Mouse (Mus musculus) MEL (cell line): ENCODE results near the gene Gm15155. TPM values are rescaled to one million over a fixed set of nuclear protein-coding genes. Genes with fewer than 3 reads are reported as not detected.

Experiments used
- DNase-seq: peaks from one replicate; pipeline ENCODE4 v3.0.0; 2011; ENCODE audit warnings: low read depth, low spot score
- H3K27ac ChIP-seq: 2 replicates; pipeline ENCODE4 v1.5.1; 2012; ENCODE audit warnings: low read depth, mild to moderate bottlenecking, control low read depth, low read length, moderate library complexity; ENCODE audit not compliant: control insufficient read depth
- H3K27me3 ChIP-seq, 2 experiments: fragments of 150-350 bp in 1 of 2; sonication (generic) in 1 of 2; 2 replicates each; pipeline ENCODE4 v1.6.1; 2012; ENCODE audit warnings: low read length in 2 of 2, mild to moderate bottlenecking in 2 of 2, improper control_type of control experiment in 1 of 2, moderate library complexity in 1 of 2; ENCODE audit not compliant: insufficient read depth in 2 of 2, control insufficient read depth in 1 of 2
- H3K36me3 ChIP-seq, 2 experiments: 2 replicates each; pipeline ENCODE4 v1.6.1; 2012 to 2014; ENCODE audit warnings: low read length in 2 of 2, improper control_type of control experiment in 1 of 2, inconsistent platforms in 1 of 2, mild to moderate bottlenecking in 1 of 2; ENCODE audit not compliant: insufficient read depth in 2 of 2, control insufficient read depth in 1 of 2
- H3K4me1 ChIP-seq, 2 experiments: fragments of 150-350 bp in 1 of 2; sonication (generic) in 1 of 2; 2 replicates each; pipeline ENCODE4 v1.6.1; 2012; ENCODE audit warnings: low read length in 2 of 2, improper control_type of control experiment in 1 of 2, mild to moderate bottlenecking in 1 of 2; ENCODE audit not compliant: insufficient read depth in 2 of 2, control insufficient read depth in 1 of 2
- H3K4me3 ChIP-seq, 2 experiments: fragments of 150-350 bp in 1 of 2; sonication (generic) in 1 of 2; 2 replicates each; pipeline ENCODE4 v1.5.1; 2012; ENCODE audit warnings: low read depth in 2 of 2, low read length in 2 of 2, mild to moderate bottlenecking in 2 of 2, moderate library complexity in 2 of 2, control low read depth in 1 of 2, improper control_type of control experiment in 1 of 2; ENCODE audit not compliant: control insufficient read depth in 1 of 2, insufficient read depth in 1 of 2
- H3K79me2 ChIP-seq: 2 replicates; pipeline ENCODE4 v1.6.1; 2012; ENCODE audit warnings: mild to moderate bottlenecking, low read length, moderate library complexity; ENCODE audit not compliant: control insufficient read depth, poor library complexity, insufficient read depth
- H3K9ac ChIP-seq: 2 replicates; pipeline ENCODE4 v1.6.1; 2012; ENCODE audit warnings: low read depth, mild to moderate bottlenecking, control low read depth, low read length, moderate library complexity; ENCODE audit not compliant: control insufficient read depth, poor library complexity, severe bottlenecking
- H3K9me3 ChIP-seq: fragments of 150-350 bp; sonication (generic); replicated peaks from 2 replicates; pipeline ENCODE4 v1.6.1; 2012; ENCODE audit warnings: mild to moderate bottlenecking, low read length, improper control_type of control experiment, moderate library complexity; ENCODE audit not compliant: insufficient read depth
- BHLHE40 ChIP-seq: IDR thresholded peaks from 2 replicates; pipeline ENCODE4 v1.6.1; 2012; ENCODE audit warnings: low read depth, mild to moderate bottlenecking, inconsistent platforms, low read length, improper control_type of control experiment, borderline replicate concordance
- EP300 ChIP-seq, 2 experiments: IDR thresholded peaks; 2 replicates each; pipeline ENCODE4 v1.6.1; 2011; ENCODE audit warnings: improper control_type of control experiment in 2 of 2, low read length in 2 of 2, low read depth in 1 of 2, mild to moderate bottlenecking in 1 of 2
- GATA1 ChIP-seq: IDR thresholded peaks from 2 replicates; pipeline ENCODE4 v1.6.1; 2011; ENCODE audit warnings: low read depth, low read length, improper control_type of control experiment
- HCFC1 ChIP-seq: IDR thresholded peaks from 2 replicates; pipeline ENCODE4 v1.6.1; 2012; ENCODE audit warnings: low read depth, mild to moderate bottlenecking, inconsistent platforms, low read length, improper control_type of control experiment, moderate library complexity
- MAX ChIP-seq: IDR thresholded peaks from 2 replicates; pipeline ENCODE4 v1.6.1; 2011; ENCODE audit warnings: low read length, improper control_type of control experiment
- MAZ ChIP-seq: IDR thresholded peaks from 2 replicates; pipeline ENCODE4 v1.6.1; 2012; ENCODE audit warnings: low read depth, mild to moderate bottlenecking, inconsistent platforms, low read length, improper control_type of control experiment
- MYB ChIP-seq: IDR thresholded peaks from 2 replicates; pipeline ENCODE4 v1.6.1; 2011; ENCODE audit warnings: mild to moderate bottlenecking, low read depth, low read length, improper control_type of control experiment
- NELFE ChIP-seq: IDR thresholded peaks from 2 replicates; pipeline ENCODE4 v1.6.1; 2011; ENCODE audit warnings: low read depth, low read length, improper control_type of control experiment
- NRF1 ChIP-seq: IDR thresholded peaks from 2 replicates; pipeline ENCODE4 v1.6.1; 2014; ENCODE audit warnings: low read depth, mild to moderate bottlenecking, inconsistent platforms, low read length, improper control_type of control experiment, moderate library complexity; ENCODE audit not compliant: poor library complexity, insufficient read depth, severe bottlenecking
- POLR2AphosphoS2 ChIP-seq: IDR thresholded peaks from 2 replicates; pipeline ENCODE4 v1.6.1; 2011; ENCODE audit warnings: low read length, improper control_type of control experiment
- POLR2AphosphoS5 ChIP-seq: IDR thresholded peaks from 2 replicates; pipeline ENCODE4 v1.6.1; 2012; ENCODE audit warnings: low read depth, borderline replicate concordance, mild to moderate bottlenecking, inconsistent platforms, low read length, moderate library complexity, mixed read lengths
- RCOR1 ChIP-seq: IDR thresholded peaks from 2 replicates; pipeline ENCODE4 v1.6.1; 2012; ENCODE audit warnings: low read depth, mild to moderate bottlenecking, inconsistent platforms, low read length, improper control_type of control experiment
- SMC3 ChIP-seq: IDR thresholded peaks from 2 replicates; pipeline ENCODE4 v1.6.1; 2011; ENCODE audit warnings: low read depth, low read length, improper control_type of control experiment
- TAL1 ChIP-seq: IDR thresholded peaks from 2 replicates; pipeline ENCODE4 v1.6.1; 2012; ENCODE audit warnings: mild to moderate bottlenecking, inconsistent platforms, low read length, moderate library complexity, mixed read lengths
- UBTF ChIP-seq: IDR thresholded peaks from 2 replicates; pipeline ENCODE4 v1.6.1; 2012; ENCODE audit warnings: low read depth, mild to moderate bottlenecking, inconsistent platforms, low read length, improper control_type of control experiment, moderate library complexity, borderline replicate concordance; ENCODE audit not compliant: insufficient read depth
- ZC3H11A ChIP-seq: IDR thresholded peaks from 2 replicates; pipeline ENCODE4 v1.6.1; 2012; ENCODE audit warnings: low read depth, mild to moderate bottlenecking, inconsistent platforms, low read length, improper control_type of control experiment
- ZKSCAN1 ChIP-seq: IDR thresholded peaks from 2 replicates; pipeline ENCODE4 v1.6.1; 2012; ENCODE audit warnings: low read depth, mild to moderate bottlenecking, inconsistent platforms, low read length, improper control_type of control experiment, moderate library complexity
- polyA plus RNA-seq, 2 experiments: library from polyadenylated mRNA; stranded (reverse) in 1 of 2; unstranded in 1 of 2; fragments of >175 nt in 1 of 2; fragments of >200 nt in 1 of 2; gene quantifications; 2 replicates each; pipeline versions ENCODE4 v1.2.1 to v1.2.4; 2012; ENCODE audit warnings: low replicate concordance in 2 of 2, low read depth in 1 of 2; ENCODE audit not compliant: insufficient read length in 2 of 2, insufficient read depth in 1 of 2, missing spikeins in 1 of 2
- total RNA-seq: library from RNA; depleted of rRNA; stranded (reverse); fragments of 300-350 nt; gene quantifications from 2 replicates; pipeline ENCODE4 v1.2.3, GENCODE M21; 2012

Gm15155 gene
- total and polyA plus RNA-seq, 3 experiments: not detected

- DNase-seq: peak; percentile 59
- no peak overlapping the region for H3K27ac ChIP-seq
Measured at GRCm38 (mm10) chrX:155584586-155584985, 40.0 kb upstream of the Gm15155 start.

DNA sequence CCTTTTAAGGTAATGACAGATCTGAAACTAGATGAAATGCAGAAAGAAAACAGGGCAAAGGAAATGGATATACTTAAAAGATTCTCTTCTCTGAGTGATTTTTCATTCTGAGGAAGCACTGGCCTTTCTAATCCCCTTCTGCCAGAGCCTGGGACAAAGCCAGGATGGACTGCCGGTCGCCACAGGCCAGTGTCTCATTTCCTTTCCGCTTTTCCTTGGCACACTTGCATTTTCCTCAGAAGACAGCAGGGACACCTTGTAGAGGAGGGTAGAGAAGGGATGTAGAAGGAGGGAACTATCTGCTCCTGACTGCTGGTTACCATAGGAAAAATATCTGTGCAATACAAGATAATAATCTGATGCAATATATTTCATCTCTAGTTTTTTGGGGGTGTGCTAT, 33.1 kb upstream of the Gm15155 start:
- Histone ChIP-seq H3K27me3 (no peaks in the 10 kb centered on the region), H3K9me3 (no peaks in the 10 kb centered on the region), H3K4me1 (no peaks in the 10 kb centered on the region), H3K36me3 (no peaks in the 10 kb centered on the region), H3K27ac (no peak overlapping the region), H3K4me3 (no peak overlapping the region), H3K79me2 (no peaks in the 10 kb centered on the region), H3K9ac (no peak overlapping the region)
- no peak for DNase-seq
- TF ChIP-seq POLR2AphosphoS5 (no peak), SMC3 (no peak), MAZ (no peak), NELFE (no peak), UBTF (no peak), MAX (no peak), HCFC1 (no peak), POLR2AphosphoS2 (no peak), ZC3H11A (no peak), BHLHE40 (no peak)

More at GRCm38 (mm10) chrX:155584586-155584985, 40.0 kb upstream of the Gm15155 start:
- no peaks in the 10 kb centered on the region for H3K4me1 ChIP-seq
- H3K36me3 ChIP-seq: no peaks in the 10 kb centered on the region
- TF ChIP-seq TAL1: peak; percentile 45; the same call in 1 of the 2 replicates
- TF ChIP-seq RCOR1: peak; percentile 41; the same call in 1 of the 2 replicates
- peak; percentile 33; the same call in 1 of the 2 replicates for TF ChIP-seq GATA1
- TF ChIP-seq MYB: no peak
- no peak for TF ChIP-seq ZKSCAN1
- TF ChIP-seq NRF1: no peak
- peak in 1 of 2 experiments; percentile 13; a peak in 1 of 4 replicates for TF ChIP-seq EP300 (IDR thresholded peaks at IDR 0.05; ENCODE audit: low read depth in 1 of 2, low read length in 2 of 2)
- H3K27me3 ChIP-seq: no peaks in the 10 kb centered on the region
- H3K9me3 ChIP-seq: no peaks in the 10 kb centered on the region
- no peaks in the 10 kb centered on the region for H3K79me2 ChIP-seq
- no peak overlapping the region for H3K9ac ChIP-seq
- no peak overlapping the region for H3K4me3 ChIP-seq
